Mouse (Mus musculus) lung, postnatal 0 days (tissue): Measurements from ENCODE around the gene Tmem207. TPM values are rescaled to one million over a fixed set of nuclear protein-coding genes. Genes with fewer than 3 reads are reported as not detected.
"Not testable (repeated sequence)": the region's sequence is repeated elsewhere in the genome, so short reads cannot be mapped to it uniquely, and the experiment has no call there.

ENCODE experiments used
- ATAC-seq: fragments of 200-750 bp; cut with Nextera tagmentation; 2 replicates; pipeline ENCODE4 v1.8.0; 2017; ENCODE audit warnings: moderate library complexity
- DNase-seq: peaks from one replicate; pipeline ENCODE4 v3.0.0-alpha.2; 2016; ENCODE audit warnings: low spot score
- H3K27ac ChIP-seq: fragments of 300-500 bp; sonication (generic); 2 replicates; pipeline ENCODE4 v1.5.1; 2014; ENCODE audit warnings: antibody characterized with exemption, mild to moderate bottlenecking, low read length, mixed read lengths
- H3K27me3 ChIP-seq: fragments of 300-500 bp; sonication (generic); replicated peaks from 2 replicates; pipeline ENCODE4 v1.6.1; 2014; ENCODE audit warnings: low read length, mixed read lengths; ENCODE audit not compliant: insufficient read depth
- H3K36me3 ChIP-seq: fragments of 300-500 bp; sonication (generic); 2 replicates; pipeline ENCODE4 v1.6.1; 2014; ENCODE audit warnings: low read length, mixed read lengths; ENCODE audit not compliant: insufficient read depth
- H3K4me1 ChIP-seq: fragments of 300-500 bp; sonication (generic); 2 replicates; pipeline ENCODE4 v1.6.1; 2014; ENCODE audit warnings: antibody characterized with exemption, low read depth, low read length, mixed read lengths; ENCODE audit not compliant: insufficient read depth
- H3K4me2 ChIP-seq: fragments of 300-500 bp; sonication (generic); replicated peaks from 2 replicates; pipeline ENCODE4 v1.6.1; 2014; ENCODE audit warnings: low read depth, mild to moderate bottlenecking, low read length, moderate library complexity, mixed read lengths
- H3K4me3 ChIP-seq: fragments of 300-500 bp; sonication (generic); 2 replicates; pipeline ENCODE4 v1.5.1; 2014; ENCODE audit warnings: low read depth, low read length
- H3K9ac ChIP-seq: fragments of 300-500 bp; sonication (generic); replicated peaks from 2 replicates; pipeline ENCODE4 v1.6.1; 2014; ENCODE audit warnings: low read depth, mild to moderate bottlenecking
- H3K9me3 ChIP-seq: fragments of 300-500 bp; sonication (generic); 2 replicates; pipeline ENCODE4 v1.6.1; 2016; ENCODE audit warnings: low read length, mixed read lengths
- CTCF ChIP-seq: IDR thresholded peaks from 2 replicates; pipeline ENCODE4 v1.5.1; 2016; ENCODE audit warnings: antibody characterized with exemption, mild to moderate bottlenecking
- EP300 ChIP-seq: IDR thresholded peaks from 2 replicates; pipeline ENCODE4 v1.6.1; 2016; ENCODE audit warnings: antibody characterized with exemption, mild to moderate bottlenecking, control low read depth
- WGBS: fragments of 180-500 bp; shearing (Covaris S2); extraction: QIAGEN DNeasy Blood & Tissue Kit; methylation state at CpG from one replicate; pipeline ENCODE4 v1.1.7; 2014; 5-methylcytosine and 5-hydroxymethylcytosine counted together
- polyA plus RNA-seq: library from polyadenylated mRNA; unstranded; fragments of >200 nt; fragmentation: Nextera tagmentation; extraction: Ambion mirVana; gene quantifications from 2 replicates; pipeline ENCODE4 v1.2.1, GENCODE M21; 2015

The Tmem207 gene
- polyA plus RNA-seq, 1 experiment from 2014 or later: not detected

- ATAC-seq: no peak
- H3K27ac ChIP-seq: no peak overlapping the region
- no peak overlapping the region for H3K4me3 ChIP-seq
- no peaks in the 10 kb centered on the region for H3K36me3 ChIP-seq
- no peak overlapping the region for H3K9ac ChIP-seq
- 64% methylated on average over 10 of the region's 10 CpGs for WGBS
- DNase-seq: peak; percentile 17
- H3K27me3 ChIP-seq: no peaks in the 10 kb centered on the region
- no peaks in the 10 kb centered on the region for H3K4me1 ChIP-seq
- no peak for TF ChIP-seq EP300
- TF ChIP-seq CTCF: no peak
- H3K9me3 ChIP-seq: no peaks in the 10 kb centered on the region
- no peak overlapping the region; the same call in 1 of the 2 replicates for H3K4me2 ChIP-seq
Measured at GRCm38 (mm10) chr16:26527931-26528666, 1.5 kb upstream of the Tmem207 start.

DNA sequence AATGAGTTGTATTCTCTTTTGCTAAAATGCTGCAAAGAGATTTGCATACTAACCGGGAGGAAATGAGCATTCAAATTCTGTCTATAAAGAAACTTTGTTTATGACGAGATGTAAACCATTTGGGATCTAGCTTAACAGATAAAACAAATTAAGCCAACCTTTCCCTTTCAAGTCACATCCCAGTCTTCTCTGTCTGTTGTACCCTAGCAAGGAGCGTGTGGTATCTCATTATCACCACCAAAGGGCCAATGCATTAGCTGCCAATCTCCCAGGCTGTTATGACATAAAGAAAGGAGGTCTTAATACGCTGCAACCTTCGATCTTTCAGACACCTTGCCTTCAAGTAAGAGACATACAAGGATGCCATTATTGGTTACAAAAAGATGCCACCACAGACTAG lies 737 bp downstream of the Tmem207 start:
- Histone ChIP-seq H3K27me3 (no peaks in the 10 kb centered on the region), H3K4me3 (no peak overlapping the region), H3K9me3 (no peaks in the 10 kb centered on the region), H3K27ac (no peak overlapping the region), H3K36me3 (no peaks in the 10 kb centered on the region), H3K4me2 (no peak overlapping the region), H3K4me1 (no peaks in the 10 kb centered on the region), H3K9ac (no peak overlapping the region)
- ATAC-seq (no peak), DNase-seq (no peak)
- WGBS: 70% methylated on average over 5 of the region's 5 CpGs
- no peak for TF ChIP-seq EP300
- no peak for TF ChIP-seq CTCF

DNA sequence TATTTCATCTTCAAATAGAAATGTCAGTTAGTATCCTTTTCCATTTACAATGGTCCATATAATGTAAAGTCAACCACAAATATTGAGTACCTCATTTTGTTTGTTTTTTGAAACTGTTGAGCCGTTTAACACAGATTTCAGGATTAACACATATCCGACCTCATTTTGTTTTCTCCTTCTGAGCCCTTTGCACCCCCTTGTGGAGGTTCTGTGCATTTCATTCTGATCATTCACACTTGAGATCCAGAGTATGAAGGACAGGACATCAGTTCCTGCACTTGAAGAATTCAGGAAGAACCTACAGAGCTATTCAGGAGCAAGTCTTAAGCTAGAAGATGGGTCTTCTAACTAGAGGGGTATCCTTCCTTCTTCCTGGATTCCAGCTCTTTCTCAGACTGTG lies 7.0 kb downstream of the Tmem207 start:
- 43% methylated on average over 2 of the region's 2 CpGs for WGBS
- ATAC-seq (no peak), DNase-seq (peak; percentile 37)
- no peak overlapping the region for H3K4me3 ChIP-seq
- no peak overlapping the region for H3K27ac ChIP-seq
- no peaks in the 10 kb centered on the region for H3K9me3 ChIP-seq
- no peak overlapping the region for H3K9ac ChIP-seq
- H3K36me3 ChIP-seq: no peaks in the 10 kb centered on the region
- H3K27me3 ChIP-seq: no peaks in the 10 kb centered on the region
- no peak overlapping the region for H3K4me2 ChIP-seq
- H3K4me1 ChIP-seq: no peaks in the 10 kb centered on the region
- TF ChIP-seq EP300 (no peak), CTCF (peak; percentile 70)

- H3K4me3 ChIP-seq: no peak overlapping the region
- 73% methylated on average over 4 of the region's 4 CpGs for WGBS
- no peak overlapping the region for H3K4me2 ChIP-seq
- no peaks in the 10 kb centered on the region for H3K4me1 ChIP-seq
- no peaks in the 10 kb centered on the region for H3K9me3 ChIP-seq
- no peak for ATAC-seq
- H3K36me3 ChIP-seq: no peaks in the 10 kb centered on the region
- DNase-seq: no peak
- TF ChIP-seq CTCF (no peak), EP300 (no peak)
- no peak overlapping the region for H3K27ac ChIP-seq
- H3K27me3 ChIP-seq: no peaks in the 10 kb centered on the region
- H3K9ac ChIP-seq: no peak overlapping the region
Measured at GRCm38 (mm10) chr16:26504961-26505360, 21.6 kb downstream of the Tmem207 start.

DNA sequence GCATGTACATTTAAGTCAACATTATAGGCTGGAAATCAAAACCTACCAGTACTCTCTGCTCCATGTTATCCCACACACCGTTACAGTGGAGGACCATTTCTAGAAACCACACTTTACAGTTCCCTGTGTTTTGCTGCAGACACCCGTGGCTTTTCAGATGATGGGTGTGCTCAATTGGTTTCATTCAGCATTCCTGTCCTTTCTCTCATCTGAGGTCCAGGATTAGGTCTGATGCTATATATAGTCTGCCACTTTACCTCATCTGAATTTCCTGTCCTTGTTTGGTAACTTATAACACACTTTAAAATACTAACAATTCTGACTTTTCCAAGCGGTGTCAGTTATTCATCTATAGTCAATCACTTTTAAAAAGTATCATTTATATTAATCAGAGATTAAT lies 25.8 kb downstream of the Tmem207 start:
- Histone ChIP-seq H3K27ac (no peak overlapping the region), H3K4me3 (no peak overlapping the region), H3K36me3 (no peaks in the 10 kb centered on the region), H3K4me2 (no peak overlapping the region), H3K9ac (no peak overlapping the region), H3K4me1 (no peaks in the 10 kb centered on the region), H3K9me3 (no peaks in the 10 kb centered on the region), H3K27me3 (no peaks in the 10 kb centered on the region)
- 66% methylated on average over 3 of the region's 3 CpGs for WGBS
- no peak for TF ChIP-seq EP300
- no peak for TF ChIP-seq CTCF
- no peak for DNase-seq
- ATAC-seq: no peak

GRCm38 (mm10) chr16:26499705-26500104 lies 26.9 kb downstream of the Tmem207 start:
- 85% methylated on average over 3 of the region's 3 CpGs for WGBS
- not testable (repeated sequence) for H3K9me3 ChIP-seq, DNase-seq, H3K4me2 ChIP-seq, H3K4me3 ChIP-seq, H3K4me1 ChIP-seq, ATAC-seq, H3K9ac ChIP-seq, H3K36me3 ChIP-seq, H3K27me3 ChIP-seq, H3K27ac ChIP-seq

- WGBS: 9% methylated on average over 2 of the region's 2 CpGs
- DNase-seq: peak; percentile 34
- no peak for TF ChIP-seq EP300
- peak; percentile 70 for TF ChIP-seq CTCF
Measured at GRCm38 (mm10) chr16:26495721-26496120, 30.8 kb downstream of the Tmem207 start.

More at GRCm38 (mm10) chr16:26495721-26496120, 30.8 kb downstream of the Tmem207 start:
- Histone ChIP-seq H3K9ac (no peak overlapping the region), H3K4me2 (no peak overlapping the region), H3K27me3 (no peaks in the 10 kb centered on the region), H3K4me1 (no peaks in the 10 kb centered on the region), H3K4me3 (no peak overlapping the region), H3K9me3 (no peaks in the 10 kb centered on the region), H3K36me3 (no peaks in the 10 kb centered on the region), H3K27ac (no peak overlapping the region)
- ATAC-seq: no peak
